Mouse (Mus musculus): ENCODE data around the gene Zwilch. TPM values are rescaled to one million over a fixed set of nuclear protein-coding genes. Genes with fewer than 3 reads are reported as not detected.

The Zwilch gene
- 2.1 and 7.7 TPM in 2 replicates for polyA plus RNA-seq (2012; ENCODE audit: low replicate concordance)

GRCm38 (mm10) chr9:64172816-64173665, at the start of gene Zwilch, which contains the start of gene Rpl4:
Gene Zwilch, minus strand, starts transcription at chr9:64173104.
Gene Rpl4, plus strand, starts transcription at chr9:64173375.

GRCm38 (mm10) chr9:64178974-64179646, 6.2 kb upstream of the Zwilch start, which contains the start of gene Snapc5:
Gene Snapc5, plus strand, starts transcription at chr9:64179274.

GRCm38 (mm10) chr9:64116876-64117275, 56.0 kb downstream of the Zwilch start, which contains the start of gene Lctl:
Gene Lctl, plus strand, starts transcription at chr9:64117147.

Other genes starting within 250 kb of the Zwilch start
- gene Smad6, start 151.0 kb downstream of the Zwilch start, polyA plus RNA-seq (2012; ENCODE audit: low replicate concordance): 0.76 and 1.4 TPM in 2 replicates
- not detected in 2 replicates for gene Lctl, start 56.0 kb downstream of the Zwilch start, polyA plus RNA-seq (2012; ENCODE audit: low replicate concordance)
- gene Rpl4, start 271 bp upstream of the Zwilch start, polyA plus RNA-seq (2012; ENCODE audit: low replicate concordance): 68.9 and 127 TPM in 2 replicates
- 0.15 and 1.7 TPM in 2 replicates for gene Snapc5, start 6.2 kb upstream of the Zwilch start, polyA plus RNA-seq (2012; ENCODE audit: low replicate concordance)
- gene Uchl4, start 62.1 kb upstream of the Zwilch start, polyA plus RNA-seq (2012; ENCODE audit: low replicate concordance): not detected in 2 replicates
- gene Map2k1, start 80.5 kb upstream of the Zwilch start, polyA plus RNA-seq (2012; ENCODE audit: low replicate concordance): 16.2 and 18.1 TPM in 2 replicates
- gene Tipin, start 108.5 kb upstream of the Zwilch start, polyA plus RNA-seq (2012; ENCODE audit: low replicate concordance): 4.8 TPM in 1 of 2 replicates, not detected in the other
- 5.4 and 7.1 TPM in 2 replicates for gene Dis3l, start 168.2 kb upstream of the Zwilch start, polyA plus RNA-seq (2012; ENCODE audit: low replicate concordance)
- 0.83 TPM in 1 of 2 replicates, not detected in the other for gene Megf11, start 212.5 kb upstream of the Zwilch start, polyA plus RNA-seq (2012; ENCODE audit: low replicate concordance)

All from leukemia stem cell, adult 10-12 weeks (primary cell).